Mouse (Mus musculus) heart, embryonic 11.5 days (tissue): ENCODE results near the gene Nudt14. TPM values are rescaled to one million over a fixed set of nuclear protein-coding genes. Genes with fewer than 3 reads are reported as not detected.

Experiments used
- ATAC-seq: fragments of 200-750 bp; cut with Nextera tagmentation; replicated peaks from 2 replicates; pipeline ENCODE4 v1.8.0; 2017; ENCODE audit warnings: moderate library complexity; ENCODE audit not compliant: insufficient number of reproducible peaks, low FRiP score, low TSS enrichment
- H3K27ac ChIP-seq: fragments of 300-500 bp; sonication (generic); 2 replicates; pipeline ENCODE4 v1.5.1; 2014; ENCODE audit warnings: mild to moderate bottlenecking, low read depth, low read length
- H3K27me3 ChIP-seq: fragments of 300-500 bp; sonication (generic); 2 replicates; pipeline ENCODE4 v1.6.1; 2014; ENCODE audit warnings: mild to moderate bottlenecking, low read length, mixed read lengths; ENCODE audit not compliant: control insufficient read depth, insufficient read depth
- H3K36me3 ChIP-seq: fragments of 300-500 bp; sonication (generic); 2 replicates; pipeline ENCODE4 v1.6.1; 2014; ENCODE audit warnings: mild to moderate bottlenecking, low read length, moderate library complexity, mixed read lengths; ENCODE audit not compliant: control insufficient read depth, insufficient read depth
- H3K4me1 ChIP-seq: fragments of 300-500 bp; sonication (generic); 2 replicates; pipeline ENCODE4 v1.6.1; 2014; ENCODE audit warnings: low read length; ENCODE audit not compliant: control insufficient read depth, insufficient read depth
- H3K4me2 ChIP-seq: fragments of 300-500 bp; sonication (generic); 2 replicates; pipeline ENCODE4 v1.6.1; 2014; ENCODE audit warnings: mild to moderate bottlenecking, moderate library complexity
- H3K4me3 ChIP-seq: fragments of 300-500 bp; sonication (generic); 2 replicates; pipeline ENCODE4 v1.5.1; 2014; ENCODE audit warnings: low read depth, low read length
- H3K9ac ChIP-seq: fragments of 300-500 bp; sonication (generic); 2 replicates; pipeline ENCODE4 v1.6.1; 2014; ENCODE audit warnings: mild to moderate bottlenecking, low read depth, low read length, moderate library complexity
- H3K9me3 ChIP-seq: fragments of 300-500 bp; sonication (generic); replicated peaks from 2 replicates; pipeline ENCODE4 v1.6.1; 2016; ENCODE audit warnings: low read length; ENCODE audit not compliant: control insufficient read depth
- WGBS: fragments of 180-500 bp; shearing (Covaris S2); extraction: QIAGEN DNeasy Blood & Tissue Kit; methylation state at CpG from one replicate; pipeline ENCODE4 v1.1.7; 2014; ENCODE audit not compliant: insufficient replicate concordance; 5-methylcytosine and 5-hydroxymethylcytosine counted together
- polyA plus RNA-seq: library from polyadenylated mRNA; unstranded; fragments of >200 nt; fragmentation: Nextera tagmentation; extraction: Ambion mirVana; gene quantifications from 2 replicates; pipeline ENCODE4 v1.2.1, GENCODE M21; 2014

The Nudt14 gene
- polyA plus RNA-seq, 1 experiment from 2014 or later: 50.7 TPM

DNA sequence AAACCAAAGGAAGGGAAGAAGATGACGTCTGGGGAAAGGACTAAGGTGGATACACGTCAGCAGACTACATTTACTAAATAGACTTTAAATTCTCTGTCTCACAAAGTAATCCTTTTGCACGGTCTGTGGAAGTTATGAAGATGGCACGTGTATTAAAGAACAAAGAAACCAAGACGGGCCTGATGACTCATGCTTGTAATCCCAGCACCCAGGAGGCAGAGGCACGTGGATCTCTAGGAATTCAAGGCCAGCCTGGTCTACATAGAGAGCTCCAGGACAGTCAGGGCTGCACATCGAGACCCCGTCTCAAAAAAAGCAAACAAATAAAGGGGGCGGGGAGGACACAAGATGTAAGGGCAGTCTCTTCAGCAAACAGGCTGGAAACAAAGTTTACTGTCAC is 32.8 kb upstream of the Nudt14 start:
- H3K27me3 ChIP-seq: no peaks in the 10 kb centered on the region
- 89% methylated on average over 9 of the region's 9 CpGs for WGBS
- H3K9me3 ChIP-seq: no peaks in the 10 kb centered on the region
- H3K4me1 ChIP-seq: peaks cover 8% of the 10 kb centered on the region
- no peak overlapping the region for H3K9ac ChIP-seq
- peaks cover 49% of the 10 kb centered on the region for H3K36me3 ChIP-seq
- H3K4me2 ChIP-seq: no peak overlapping the region
- H3K4me3 ChIP-seq: no peak overlapping the region
- no peak for ATAC-seq
- H3K27ac ChIP-seq: no peak overlapping the region

GRCm38 (mm10) chr12:112969616-112970015 is 27.7 kb upstream of the Nudt14 start:
- WGBS: 74% methylated on average over 6 of the region's 6 CpGs

GRCm38 (mm10) chr12:112968943-112969342 is 27.0 kb upstream of the Nudt14 start:
- no peak overlapping the region for H3K4me3 ChIP-seq
- peaks cover 64% of the 10 kb centered on the region for H3K36me3 ChIP-seq
- 74% methylated on average over 8 of the region's 8 CpGs for WGBS
- no peak overlapping the region for H3K9ac ChIP-seq
- no peaks in the 10 kb centered on the region for H3K9me3 ChIP-seq
- H3K4me2 ChIP-seq: no peak overlapping the region
- no peak overlapping the region for H3K27ac ChIP-seq
- no peaks in the 10 kb centered on the region for H3K27me3 ChIP-seq
- no peak for ATAC-seq
- H3K4me1 ChIP-seq: no peaks in the 10 kb centered on the region

More at GRCm38 (mm10) chr12:112969616-112970015, 27.7 kb upstream of the Nudt14 start:
- no peak overlapping the region for H3K4me2 ChIP-seq
- ATAC-seq: no peak
- no peaks in the 10 kb centered on the region for H3K27me3 ChIP-seq
- H3K27ac ChIP-seq: no peak overlapping the region
- H3K36me3 ChIP-seq: peaks cover 59% of the 10 kb centered on the region
- H3K9me3 ChIP-seq: no peaks in the 10 kb centered on the region
- no peaks in the 10 kb centered on the region for H3K4me1 ChIP-seq
- no peak overlapping the region for H3K9ac ChIP-seq
- no peak overlapping the region for H3K4me3 ChIP-seq

- WGBS: 92% methylated on average over 13 of the region's 13 CpGs
- no peak for ATAC-seq
- H3K4me3 ChIP-seq: no peak overlapping the region
- H3K4me2 ChIP-seq: no peak overlapping the region
- H3K27me3 ChIP-seq: no peaks in the 10 kb centered on the region
- H3K9me3 ChIP-seq: no peaks in the 10 kb centered on the region
- H3K9ac ChIP-seq: no peak overlapping the region
- H3K27ac ChIP-seq: no peak overlapping the region
- H3K36me3 ChIP-seq: peaks cover 57% of the 10 kb centered on the region
- H3K4me1 ChIP-seq: no peaks in the 10 kb centered on the region
Measured at GRCm38 (mm10) chr12:112965783-112966182, 23.9 kb upstream of the Nudt14 start.

DNA sequence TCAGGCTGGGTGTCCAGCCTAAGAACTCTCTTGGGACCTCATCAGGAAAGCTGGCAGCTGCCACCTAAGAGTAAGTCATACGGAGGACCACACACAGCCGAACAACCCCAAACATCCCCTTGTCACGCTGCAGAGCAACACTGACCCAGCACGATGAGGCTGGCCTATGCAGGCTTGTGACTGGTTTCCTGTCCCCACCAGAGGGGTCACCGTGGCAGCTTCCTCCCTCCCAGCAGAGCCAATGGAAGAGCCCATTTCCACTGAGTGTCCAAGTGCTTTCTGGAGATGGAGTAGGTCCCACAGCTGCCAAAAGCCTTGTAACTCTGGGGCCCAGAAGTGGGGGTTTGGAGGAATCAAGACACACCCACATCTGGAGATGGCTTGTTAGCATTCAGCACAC is 19.9 kb upstream of the Nudt14 start:
- H3K4me1 ChIP-seq: peaks cover 9% of the 10 kb centered on the region; the same call in 1 of the 2 replicates
- WGBS: 77% methylated on average over 5 of the region's 5 CpGs
- no peak overlapping the region for H3K9ac ChIP-seq
- no peak for ATAC-seq
- no peak overlapping the region for H3K4me3 ChIP-seq
- H3K27me3 ChIP-seq: no peaks in the 10 kb centered on the region
- no peak overlapping the region; the same call in 1 of the 2 replicates for H3K27ac ChIP-seq
- H3K36me3 ChIP-seq: peaks cover 49% of the 10 kb centered on the region
- no peak overlapping the region for H3K4me2 ChIP-seq
- H3K9me3 ChIP-seq: no peaks in the 10 kb centered on the region

- no peak for ATAC-seq
- peaks cover 45% of the 10 kb centered on the region for H3K36me3 ChIP-seq
Measured at GRCm38 (mm10) chr12:112961428-112961827, 19.5 kb upstream of the Nudt14 start.

GRCm38 (mm10) chr12:112959421-112959820 is 17.5 kb upstream of the Nudt14 start:
- peaks cover 32% of the 10 kb centered on the region for H3K36me3 ChIP-seq
- WGBS: 71% methylated on average over 8 of the region's 8 CpGs
- ATAC-seq: no peak
- H3K4me2 ChIP-seq: no peak overlapping the region
- no peak overlapping the region for H3K9ac ChIP-seq
- H3K27ac ChIP-seq: no peak overlapping the region
- no peaks in the 10 kb centered on the region for H3K27me3 ChIP-seq
- no peaks in the 10 kb centered on the region for H3K9me3 ChIP-seq
- H3K4me1 ChIP-seq: peaks cover 9% of the 10 kb centered on the region; the same call in 1 of the 2 replicates
- no peak overlapping the region for H3K4me3 ChIP-seq

More at GRCm38 (mm10) chr12:112961428-112961827, 19.5 kb upstream of the Nudt14 start:
- Histone ChIP-seq H3K9ac (no peak overlapping the region), H3K27ac (no peak overlapping the region), H3K27me3 (no peaks in the 10 kb centered on the region), H3K4me2 (no peak overlapping the region), H3K9me3 (no peaks in the 10 kb centered on the region), H3K4me1 (peaks cover 9% of the 10 kb centered on the region; the same call in 1 of the 2 replicates), H3K4me3 (no peak overlapping the region)
- 75% methylated on average over 7 of the region's 7 CpGs for WGBS

DNA sequence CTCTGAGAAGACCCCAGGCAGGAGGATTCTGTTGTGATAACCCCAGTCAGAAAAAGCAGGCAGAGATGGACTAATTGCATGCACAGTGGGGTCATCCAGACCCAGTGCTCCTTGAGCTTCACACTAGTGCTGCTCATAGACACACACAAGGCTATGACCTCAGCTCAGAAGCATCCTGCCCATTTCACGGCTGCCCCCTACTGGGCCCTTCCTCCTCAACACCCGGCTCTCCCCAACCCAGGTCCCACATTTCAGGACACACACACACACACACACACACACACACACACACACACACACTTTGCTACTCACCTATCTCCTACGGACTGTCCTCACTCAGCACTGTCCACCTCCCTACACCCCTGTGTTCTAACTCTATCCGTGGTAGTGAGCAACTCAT is 16.4 kb upstream of the Nudt14 start:
- H3K9ac ChIP-seq: no peak overlapping the region
- 34% methylated on average over 4 of the region's 4 CpGs for WGBS
- peak; percentile 44; the same call in 1 of the 2 replicates for ATAC-seq

DNA sequence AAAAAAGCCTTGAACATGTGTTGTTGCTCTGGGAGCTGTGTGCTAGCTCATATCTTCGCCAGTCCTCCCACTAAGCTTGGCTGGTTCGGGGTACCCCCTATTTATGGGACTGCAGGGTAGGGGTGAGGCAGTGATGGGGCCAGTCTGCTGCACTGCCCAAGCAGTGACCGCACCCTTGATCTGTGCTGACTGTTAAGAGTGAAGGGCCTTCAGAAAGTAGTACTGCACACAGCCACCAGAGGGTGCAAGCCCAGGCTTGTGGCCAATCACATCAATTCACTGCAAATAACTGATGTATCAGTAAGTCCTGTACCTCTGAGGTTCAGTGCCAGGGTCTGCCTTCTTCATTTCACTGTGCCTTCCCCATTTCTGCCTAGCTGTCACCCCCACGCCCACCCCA is 13.9 kb upstream of the Nudt14 start:
- H3K9me3 ChIP-seq: no peaks in the 10 kb centered on the region
- H3K4me2 ChIP-seq: no peak overlapping the region
- no peak overlapping the region for H3K4me3 ChIP-seq
- no peak overlapping the region for H3K27ac ChIP-seq
- no peak overlapping the region for H3K9ac ChIP-seq
- H3K4me1 ChIP-seq: peaks cover 33% of the 10 kb centered on the region
- H3K36me3 ChIP-seq: peaks cover 11% of the 10 kb centered on the region; the same call in 1 of the 2 replicates
- H3K27me3 ChIP-seq: no peaks in the 10 kb centered on the region
- no peak for ATAC-seq
- WGBS: 40% methylated on average over 4 of the region's 4 CpGs

More for the DNA sequence above, 16.4 kb upstream of the Nudt14 start:
- H3K27ac ChIP-seq: 0 out of 2 replicates have a peak overlapping the region, but pooled peaks have one; percentile 29
- H3K4me3 ChIP-seq: no peak overlapping the region
- peaks cover 12% of the 10 kb centered on the region for H3K4me1 ChIP-seq
- no peaks in the 10 kb centered on the region for H3K9me3 ChIP-seq
- H3K4me2 ChIP-seq: no peak overlapping the region
- H3K36me3 ChIP-seq: peaks cover 24% of the 10 kb centered on the region
- H3K27me3 ChIP-seq: no peaks in the 10 kb centered on the region
